Mouse (Mus musculus): ENCODE data around the gene Scd4. TPM values are rescaled to one million over a fixed set of nuclear protein-coding genes. Genes with fewer than 3 reads are reported as not detected.
"Not testable (repeated sequence)": the region's sequence is repeated elsewhere in the genome, so short reads cannot be mapped to it uniquely, and the experiment has no call there.

The Scd4 gene
- total RNA-seq, 1 experiment from 2014 or later = 1.0 TPM

- ATAC-seq (ENCODE audit: extremely low read depth, insufficient number of reproducible peaks, low FRiP score, poor library complexity, severe bottlenecking) = no peak
These were observed 20.9 kb upstream of the Scd4 start for GRCm38 (mm10) chr19:44312007-44312360.

- no peak for ATAC-seq (ENCODE audit: extremely low read depth, insufficient number of reproducible peaks, low FRiP score, poor library complexity, severe bottlenecking)
These were observed 19.8 kb upstream of the Scd4 start for GRCm38 (mm10) chr19:44313066-44313465.

- ATAC-seq (ENCODE audit: extremely low read depth, insufficient number of reproducible peaks, low FRiP score, poor library complexity, severe bottlenecking) = peak; percentile 46
These were observed 18.5 kb upstream of the Scd4 start for GRCm38 (mm10) chr19:44314327-44314759.

GRCm38 (mm10) chr19:44314871-44315414, 17.9 kb upstream of the Scd4 start:
- no peak for ATAC-seq (ENCODE audit: extremely low read depth, insufficient number of reproducible peaks, low FRiP score, poor library complexity, severe bottlenecking)

- ATAC-seq (ENCODE audit: extremely low read depth, insufficient number of reproducible peaks, low FRiP score, poor library complexity, severe bottlenecking) = no peak
These were observed 16.1 kb upstream of the Scd4 start for GRCm38 (mm10) chr19:44316752-44317315.

GRCm38 (mm10) chr19:44317391-44317790, 15.5 kb upstream of the Scd4 start:
- ATAC-seq (ENCODE audit: extremely low read depth, insufficient number of reproducible peaks, low FRiP score, poor library complexity, severe bottlenecking) = no peak

- no peak for ATAC-seq (ENCODE audit: extremely low read depth, insufficient number of reproducible peaks, low FRiP score, poor library complexity, severe bottlenecking)
These were observed 14.3 kb upstream of the Scd4 start for GRCm38 (mm10) chr19:44318545-44318944.

- no peak for ATAC-seq (ENCODE audit: extremely low read depth, insufficient number of reproducible peaks, low FRiP score, poor library complexity, severe bottlenecking)
These were observed 12.6 kb upstream of the Scd4 start for GRCm38 (mm10) chr19:44320316-44320715.

- no peak for ATAC-seq (ENCODE audit: extremely low read depth, insufficient number of reproducible peaks, low FRiP score, poor library complexity, severe bottlenecking)
These were observed 11.7 kb upstream of the Scd4 start for GRCm38 (mm10) chr19:44321201-44321600.

GRCm38 (mm10) chr19:44321631-44322030, 11.3 kb upstream of the Scd4 start:
- no peak for ATAC-seq (ENCODE audit: extremely low read depth, insufficient number of reproducible peaks, low FRiP score, poor library complexity, severe bottlenecking)

GRCm38 (mm10) chr19:44329566-44329965, 3.3 kb upstream of the Scd4 start:
- no peak for ATAC-seq (ENCODE audit: extremely low read depth, insufficient number of reproducible peaks, low FRiP score, poor library complexity, severe bottlenecking)

- ATAC-seq (ENCODE audit: extremely low read depth, insufficient number of reproducible peaks, low FRiP score, poor library complexity, severe bottlenecking) = not testable (repeated sequence)
These were observed 1.8 kb upstream of the Scd4 start for GRCm38 (mm10) chr19:44331128-44331527.

GRCm38 (mm10) chr19:44331911-44332310, 981 bp upstream of the Scd4 start:
- no peak for ATAC-seq (ENCODE audit: extremely low read depth, insufficient number of reproducible peaks, low FRiP score, poor library complexity, severe bottlenecking)

GRCm38 (mm10) chr19:44332326-44332725, 566 bp upstream of the Scd4 start:
- ATAC-seq (ENCODE audit: extremely low read depth, insufficient number of reproducible peaks, low FRiP score, poor library complexity, severe bottlenecking) = 0 out of 2 replicates have a peak, but pooled peaks have one; percentile 6

GRCm38 (mm10) chr19:44333991-44334390, 1.1 kb downstream of the Scd4 start:
- no peak for ATAC-seq (ENCODE audit: extremely low read depth, insufficient number of reproducible peaks, low FRiP score, poor library complexity, severe bottlenecking)

- ATAC-seq (ENCODE audit: extremely low read depth, insufficient number of reproducible peaks, low FRiP score, poor library complexity, severe bottlenecking) = no peak
These were observed 3.2 kb downstream of the Scd4 start for GRCm38 (mm10) chr19:44335876-44336662.

- no peak for ATAC-seq (ENCODE audit: extremely low read depth, insufficient number of reproducible peaks, low FRiP score, poor library complexity, severe bottlenecking)
These were observed 16.8 kb downstream of the Scd4 start for GRCm38 (mm10) chr19:44349689-44350088.

- no peak for ATAC-seq (ENCODE audit: extremely low read depth, insufficient number of reproducible peaks, low FRiP score, poor library complexity, severe bottlenecking)
These were observed 18.9 kb downstream of the Scd4 start for GRCm38 (mm10) chr19:44351756-44352155.

- ATAC-seq (ENCODE audit: extremely low read depth, insufficient number of reproducible peaks, low FRiP score, poor library complexity, severe bottlenecking) = no peak
These were observed 25.8 kb downstream of the Scd4 start for GRCm38 (mm10) chr19:44358700-44359099.

- peak; percentile 96 for ATAC-seq (ENCODE audit: extremely low read depth, insufficient number of reproducible peaks, low FRiP score, poor library complexity, severe bottlenecking)
These were observed 30.6 kb downstream of the Scd4 start for GRCm38 (mm10) chr19:44363529-44363928.
